Comparison of ENCODE assay signal across 27 mouse cellular contexts in genomic region chrX:99119510-99119909, GRCm38 (mm10).
"Had no signal": no experiment of that assay in that cellular context is flagged by ENCODE, and none has a peak within 500 bp of the region (broad histone marks: within the 10 kb centered on the region; RNA-seq: fewer than 3 reads in every experiment).

No protein-coding gene starts in this region.

- H3K4me3 ChIP-seq: embryonic facial prominence, embryonic 10.5 days; embryonic facial prominence, embryonic 12.5 days; embryonic facial prominence, embryonic 13.5 days; embryonic facial prominence, embryonic 15.5 days; erythroblast, embryonic 14.5 days; forebrain, embryonic 10.5 days; forebrain, embryonic 12.5 days; forebrain, embryonic 13.5 days; forebrain, embryonic 15.5 days; gastrocnemius, adult 2 months; heart, adult 2 months had no signal

- DNase-seq: cerebellum, adult 2 months; cerebellum, adult 8-10 months; cerebellum, adult 9-11 months; cerebellum, postnatal 10 days; cerebellum, postnatal 14 days; cerebellum, postnatal 25 days; cerebellum, postnatal 36 days; embryo, embryonic 11 days; forebrain, postnatal 0 days; gastrocnemius, adult 2 months; gastrocnemius, postnatal 10 days; gastrocnemius, postnatal 14 days; gastrocnemius, postnatal 25 days; gastrocnemius, postnatal 36 days; heart, adult 18-20 months; heart, adult 2 months had no signal

- ATAC-seq: forebrain, embryonic 13.5 days; forebrain, embryonic 14.5 days; forebrain, embryonic 15.5 days; forebrain, embryonic 16.5 days; forebrain, postnatal 0 days had no signal

- H3K27ac ChIP-seq: embryonic facial prominence, embryonic 10.5 days; embryonic facial prominence, embryonic 12.5 days; embryonic facial prominence, embryonic 13.5 days; embryonic facial prominence, embryonic 15.5 days; forebrain, embryonic 10.5 days; forebrain, embryonic 12.5 days; forebrain, embryonic 13.5 days; forebrain, embryonic 15.5 days; gastrocnemius, adult 2 months; heart, adult 2 months had no signal
